ENCODE assay signal across 21 mouse cellular contexts in the genomic region with DNA sequence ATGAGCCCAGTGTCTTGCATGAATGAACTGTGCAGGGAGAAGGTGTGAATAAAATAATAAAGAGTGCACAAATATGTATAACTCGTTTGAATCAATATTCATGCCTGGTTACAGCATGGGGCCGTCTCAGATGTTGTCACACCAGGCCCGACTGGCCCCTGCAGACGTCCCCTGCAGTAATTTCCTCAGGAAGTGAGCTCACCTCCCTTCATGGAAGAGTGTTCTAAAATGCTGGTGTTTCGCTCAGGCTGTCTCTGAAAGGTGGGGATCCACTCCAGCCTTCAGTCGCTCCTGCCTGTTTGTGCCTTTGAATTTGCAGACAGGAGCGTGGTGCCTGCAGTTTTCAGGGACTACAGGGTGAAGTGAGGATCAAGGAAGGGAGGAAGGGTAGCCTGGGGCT. TPM values are rescaled to one million over a fixed set of nuclear protein-coding genes. Genes with fewer than 3 reads are reported as not detected.
A peak's percentile ranks its signal among the peaks of the same experiment; 100 is the strongest.
DNase-seq lines count a peak whose midpoint lies in the region; ATAC-seq and TF ChIP-seq lines count a peak whose summit lies in the region.
"Had no signal": no experiment of that assay in that cellular context is flagged by ENCODE, and none has a peak within 500 bp of the region (broad histone marks: within the 10 kb centered on the region; RNA-seq: fewer than 3 reads in every experiment).

No protein-coding gene starts in this region.

- no peaks in the 10 kb centered on the region for H3K27me3 ChIP-seq in heart, adult 2 months (ENCODE audit: control insufficient read depth, insufficient read depth, low read length)
- no peaks in the 10 kb centered on the region for H3K27me3 ChIP-seq in lung, embryonic 14.5 days (ENCODE audit: insufficient read depth, low read length)
- H3K27me3 ChIP-seq in heart, embryonic 12.5 days (replicated peaks) = no peaks in the 10 kb centered on the region
- H3K27me3 ChIP-seq: CH12.LX; embryonic facial prominence, embryonic 15.5 days; limb, embryonic 13.5 days; liver, embryonic 15.5 days had no signal

- H3K9ac ChIP-seq in heart, adult 2 months (ENCODE audit: low read depth, low read length) = no peak overlapping the region
- H3K9ac ChIP-seq in lung, embryonic 14.5 days = no peak overlapping the region
- no peak overlapping the region for H3K9ac ChIP-seq in heart, embryonic 12.5 days
- H3K9ac ChIP-seq: embryonic facial prominence, embryonic 15.5 days; limb, embryonic 13.5 days; liver, embryonic 15.5 days had no signal

- WGBS in heart, adult 2 months = 45% methylated on average over 7 of the region's 7 CpGs
- 61% methylated on average over 7 of the region's 7 CpGs for WGBS in lung, embryonic 14.5 days
- WGBS in heart, embryonic 12.5 days = 53% methylated on average over 7 of the region's 7 CpGs

- H3K4me2 ChIP-seq in lung, embryonic 14.5 days = no peak overlapping the region
- H3K4me2 ChIP-seq in heart, embryonic 12.5 days = no peak overlapping the region
- H3K4me2 ChIP-seq: embryonic facial prominence, embryonic 15.5 days; limb, embryonic 13.5 days; liver, embryonic 15.5 days had no signal

- no peak overlapping the region for H3K4me3 ChIP-seq in heart, adult 2 months
- H3K4me3 ChIP-seq in lung, embryonic 14.5 days (ENCODE audit: low read depth, low read length) = no peak overlapping the region
- H3K4me3 ChIP-seq in heart, embryonic 12.5 days = no peak overlapping the region
- H3K4me3 ChIP-seq: embryonic facial prominence, embryonic 15.5 days; gastrocnemius, adult 2 months; limb, embryonic 13.5 days; liver, embryonic 15.5 days had no signal

- H3K36me3 ChIP-seq in heart, adult 2 months (ENCODE audit: control insufficient read depth, insufficient read depth, low read length) = no peaks in the 10 kb centered on the region
- H3K36me3 ChIP-seq in lung, embryonic 14.5 days (ENCODE audit: insufficient read depth) = no peaks in the 10 kb centered on the region
- H3K36me3 ChIP-seq in heart, embryonic 12.5 days = no peaks in the 10 kb centered on the region
- H3K36me3 ChIP-seq: embryonic facial prominence, embryonic 15.5 days; limb, embryonic 13.5 days; liver, embryonic 15.5 days had no signal

- H3K27ac ChIP-seq in heart, adult 2 months = peak overlapping the region; percentile 51
- 0 out of 2 replicates have a peak overlapping the region, but pooled peaks have one; percentile 27 for H3K27ac ChIP-seq in lung, embryonic 14.5 days (ENCODE audit: low read depth)
- H3K27ac ChIP-seq in heart, embryonic 12.5 days (ENCODE audit: poor library complexity, severe bottlenecking) = 0 out of 2 replicates have a peak overlapping the region, but pooled peaks have one; percentile 1
- H3K27ac ChIP-seq: embryonic facial prominence, embryonic 15.5 days; gastrocnemius, adult 2 months; kidney, postnatal 0 days; limb, embryonic 13.5 days; liver, embryonic 15.5 days had no signal

- ATAC-seq in lung, embryonic 14.5 days (ENCODE audit: insufficient read depth) = 0 out of 2 replicates have a peak, but pooled peaks have one; percentile 47
- ATAC-seq in heart, embryonic 12.5 days (ENCODE audit: insufficient number of reproducible peaks, low FRiP score) = no peak
- peak; percentile 60 for ATAC-seq in megakaryocyte progenitor cell, adult 5-6 weeks (replicated peaks; ENCODE audit: poor library complexity)
- ATAC-seq: hindbrain, embryonic 16.5 days had no signal

- no peak for TF ChIP-seq CTCF in heart, adult 2 months (IDR thresholded peaks at IDR 0.05)
- no peak for TF ChIP-seq CTCF in lung, embryonic 14.5 days (IDR thresholded peaks at IDR 0.05; ENCODE audit: low read depth)

- intact Hi-C loops in heart, adult 2 months (cut with DNase I) = loop anchor here (2.0 to 5.0 kb wide), 2 partner anchors 21 to 46 kb away; no protein-coding TSS in a partner anchor
- intact Hi-C loops in heart, postnatal 36 days (cut with DNase I) = no loop called here

- no peaks in the 10 kb centered on the region for H3K9me3 ChIP-seq in lung, embryonic 14.5 days (ENCODE audit: low read depth, low read length)
- H3K9me3 ChIP-seq in heart, embryonic 12.5 days (replicated peaks) = no peaks in the 10 kb centered on the region
- H3K9me3 ChIP-seq: embryonic facial prominence, embryonic 15.5 days; limb, embryonic 13.5 days; liver, embryonic 15.5 days had no signal

- no peaks in the 10 kb centered on the region for H3K4me1 ChIP-seq in heart, adult 2 months (ENCODE audit: control insufficient read depth, insufficient read depth, low read length)
- H3K4me1 ChIP-seq in lung, embryonic 14.5 days (ENCODE audit: insufficient read depth) = no peaks in the 10 kb centered on the region; the same call in 1 of the 2 replicates
- no peaks in the 10 kb centered on the region for H3K4me1 ChIP-seq in heart, embryonic 12.5 days (replicated peaks)
- H3K4me1 ChIP-seq: embryonic facial prominence, embryonic 15.5 days; liver, embryonic 15.5 days had no signal

- no peaks in the 10 kb centered on the region for H3K79me2 ChIP-seq in heart, adult 2 months (replicated peaks; ENCODE audit: control insufficient read depth, insufficient read depth, low read length)

- no peak for DNase-seq in heart, adult 2 months
- no peak for DNase-seq in heart, postnatal 36 days
- DNase-seq in lung, embryonic 14.5 days = peak; percentile 37
- no peak for DNase-seq in lung, postnatal 14 days
- no peak for DNase-seq in urinary bladder, postnatal 25 days (ENCODE audit: low spot score)
- DNase-seq: adrenal gland, postnatal 25 days; cerebellum, adult 11 months; cerebellum, postnatal 14 days; embryo, embryonic 11 days; gastrocnemius, adult 2 months; kidney, adult 18-20 months; midbrain, embryonic 14.5 days; thymus, postnatal 25 days had no signal

- TF ChIP-seq EP300 in heart, adult 2 months (IDR thresholded peaks at IDR 0.05; ENCODE audit: insufficient read depth, low read depth, low read length) = no peak

- TF ChIP-seq POLR2A in heart, adult 2 months (IDR thresholded peaks at IDR 0.05; ENCODE audit: insufficient read depth, low read depth, low read length) = no peak

RNA-seq across cellular contexts. Expression of a gene that starts 22.5 kb away (rescaled TPM):
- total RNA-seq in heart, adult 2 months (2021) = 10 to 100 TPM in 1 of 2 experiments, 1 to 10 TPM in 1; 9.3 to 16.4 TPM
- polyA plus RNA-seq in heart, adult 2 months (2012; rRNA removed) = 6.7 and 9.2 TPM in 2 replicates
- 10 to 100 TPM; 17.5 to 18.5 TPM for total RNA-seq in heart, postnatal 36 days (2021)
- polyA plus RNA-seq in lung, embryonic 14.5 days (2014; fragmentation: Nextera tagmentation; extraction: Ambion mirVana) = 64.6 and 68.6 TPM in 2 replicates
- 6.4 and 7.5 TPM in 2 replicates for polyA plus RNA-seq in heart, embryonic 12.5 days (2016; fragmentation: Nextera tagmentation; extraction: Ambion mirVana)
- total RNA-seq in megakaryocyte progenitor cell, adult 5-6 weeks (2015) = 8.6 and 11.6 TPM in 2 replicates
- total RNA-seq in megakaryocyte progenitor cell, adult 5-6 weeks (2017) = 6.5 TPM in 2 replicates

Comparison
In these comparisons a context has a peak if more than half of its experiments do, and no peak if none do; other contexts are left out.
1. H3K27ac ChIP-seq: peak in every context shown above with its lines; median percentile 51 in heart, adult 2 months; 27 in lung, embryonic 14.5 days; 1 in heart, embryonic 12.5 days.